Mouse (Mus musculus) MEL (cell line): ENCODE results near the gene Slc29a3. TPM values are rescaled to one million over a fixed set of nuclear protein-coding genes. Genes with fewer than 3 reads are reported as not detected.
A peak's percentile ranks its signal among the peaks of the same experiment; 100 is the strongest.

Experiments used
- DNase-seq: peaks from one replicate; pipeline ENCODE4 v3.0.0; 2011; ENCODE audit warnings: low read depth, low spot score
- H3K27ac ChIP-seq: 2 replicates; pipeline ENCODE4 v1.5.1; 2012; ENCODE audit warnings: low read depth, mild to moderate bottlenecking, control low read depth, low read length, moderate library complexity; ENCODE audit not compliant: control insufficient read depth
- H3K27me3 ChIP-seq, 2 experiments: fragments of 150-350 bp in 1 of 2; sonication (generic) in 1 of 2; 2 replicates each; pipeline ENCODE4 v1.6.1; 2012; ENCODE audit warnings: low read length in 2 of 2, mild to moderate bottlenecking in 2 of 2, improper control_type of control experiment in 1 of 2, moderate library complexity in 1 of 2; ENCODE audit not compliant: insufficient read depth in 2 of 2, control insufficient read depth in 1 of 2
- H3K36me3 ChIP-seq, 2 experiments: 2 replicates each; pipeline ENCODE4 v1.6.1; 2012 to 2014; ENCODE audit warnings: low read length in 2 of 2, improper control_type of control experiment in 1 of 2, inconsistent platforms in 1 of 2, mild to moderate bottlenecking in 1 of 2; ENCODE audit not compliant: insufficient read depth in 2 of 2, control insufficient read depth in 1 of 2
- H3K4me1 ChIP-seq, 2 experiments: fragments of 150-350 bp in 1 of 2; sonication (generic) in 1 of 2; 2 replicates each; pipeline ENCODE4 v1.6.1; 2012; ENCODE audit warnings: low read length in 2 of 2, improper control_type of control experiment in 1 of 2, mild to moderate bottlenecking in 1 of 2; ENCODE audit not compliant: insufficient read depth in 2 of 2, control insufficient read depth in 1 of 2
- H3K4me3 ChIP-seq, 2 experiments: fragments of 150-350 bp in 1 of 2; sonication (generic) in 1 of 2; 2 replicates each; pipeline ENCODE4 v1.5.1; 2012; ENCODE audit warnings: low read depth in 2 of 2, low read length in 2 of 2, mild to moderate bottlenecking in 2 of 2, moderate library complexity in 2 of 2, control low read depth in 1 of 2, improper control_type of control experiment in 1 of 2; ENCODE audit not compliant: control insufficient read depth in 1 of 2, insufficient read depth in 1 of 2
- H3K79me2 ChIP-seq: 2 replicates; pipeline ENCODE4 v1.6.1; 2012; ENCODE audit warnings: mild to moderate bottlenecking, low read length, moderate library complexity; ENCODE audit not compliant: control insufficient read depth, poor library complexity, insufficient read depth
- H3K9ac ChIP-seq: 2 replicates; pipeline ENCODE4 v1.6.1; 2012; ENCODE audit warnings: low read depth, mild to moderate bottlenecking, control low read depth, low read length, moderate library complexity; ENCODE audit not compliant: control insufficient read depth, poor library complexity, severe bottlenecking
- H3K9me3 ChIP-seq: fragments of 150-350 bp; sonication (generic); replicated peaks from 2 replicates; pipeline ENCODE4 v1.6.1; 2012; ENCODE audit warnings: mild to moderate bottlenecking, low read length, improper control_type of control experiment, moderate library complexity; ENCODE audit not compliant: insufficient read depth
- BHLHE40 ChIP-seq: IDR thresholded peaks from 2 replicates; pipeline ENCODE4 v1.6.1; 2012; ENCODE audit warnings: low read depth, mild to moderate bottlenecking, inconsistent platforms, low read length, improper control_type of control experiment, borderline replicate concordance
- CHD2 ChIP-seq: IDR thresholded peaks from 2 replicates; pipeline ENCODE4 v1.6.1; 2011; ENCODE audit warnings: low read length, improper control_type of control experiment
- E2F4 ChIP-seq: IDR thresholded peaks from 2 replicates; pipeline ENCODE4 v1.6.1; 2011; ENCODE audit warnings: low read depth, low read length, improper control_type of control experiment, borderline replicate concordance
- GABPA ChIP-seq: IDR thresholded peaks from 2 replicates; pipeline ENCODE4 v1.6.1; 2012; ENCODE audit warnings: low read depth, mild to moderate bottlenecking, inconsistent platforms, low read length, improper control_type of control experiment, moderate library complexity
- GATA1 ChIP-seq: IDR thresholded peaks from 2 replicates; pipeline ENCODE4 v1.6.1; 2011; ENCODE audit warnings: low read depth, low read length, improper control_type of control experiment
- KAT2A ChIP-seq: conservative IDR thresholded peaks from 2 replicates; pipeline ENCODE4 v1.6.1; 2012; ENCODE audit warnings: low read depth, low read length, improper control_type of control experiment, inconsistent platforms
- MAZ ChIP-seq: IDR thresholded peaks from 2 replicates; pipeline ENCODE4 v1.6.1; 2012; ENCODE audit warnings: low read depth, mild to moderate bottlenecking, inconsistent platforms, low read length, improper control_type of control experiment
- MEF2A ChIP-seq: IDR thresholded peaks from 2 replicates; pipeline ENCODE4 v1.6.1; 2014; ENCODE audit warnings: low read depth, mild to moderate bottlenecking, inconsistent platforms, low read length, improper control_type of control experiment; ENCODE audit not compliant: poor library complexity, insufficient replicate concordance, severe bottlenecking; ENCODE audit errors: extremely low read depth
- MYB ChIP-seq: IDR thresholded peaks from 2 replicates; pipeline ENCODE4 v1.6.1; 2011; ENCODE audit warnings: mild to moderate bottlenecking, low read depth, low read length, improper control_type of control experiment
- NELFE ChIP-seq: IDR thresholded peaks from 2 replicates; pipeline ENCODE4 v1.6.1; 2011; ENCODE audit warnings: low read depth, low read length, improper control_type of control experiment
- NRF1 ChIP-seq: IDR thresholded peaks from 2 replicates; pipeline ENCODE4 v1.6.1; 2014; ENCODE audit warnings: low read depth, mild to moderate bottlenecking, inconsistent platforms, low read length, improper control_type of control experiment, moderate library complexity; ENCODE audit not compliant: poor library complexity, insufficient read depth, severe bottlenecking
- RCOR1 ChIP-seq: IDR thresholded peaks from 2 replicates; pipeline ENCODE4 v1.6.1; 2012; ENCODE audit warnings: low read depth, mild to moderate bottlenecking, inconsistent platforms, low read length, improper control_type of control experiment
- SIN3A ChIP-seq: IDR thresholded peaks from 2 replicates; pipeline ENCODE4 v1.6.1; 2012; ENCODE audit warnings: low read length, improper control_type of control experiment, inconsistent platforms
- UBTF ChIP-seq: IDR thresholded peaks from 2 replicates; pipeline ENCODE4 v1.6.1; 2012; ENCODE audit warnings: low read depth, mild to moderate bottlenecking, inconsistent platforms, low read length, improper control_type of control experiment, moderate library complexity, borderline replicate concordance; ENCODE audit not compliant: insufficient read depth
- USF1 ChIP-seq: IDR thresholded peaks from 2 replicates; pipeline ENCODE4 v1.6.1; 2014; ENCODE audit warnings: low read depth, mild to moderate bottlenecking, inconsistent platforms, low read length, improper control_type of control experiment, moderate library complexity
- USF2 ChIP-seq, 2 experiments: IDR thresholded peaks; 2 replicates each; pipeline ENCODE4 v1.6.1; 2011 to 2012; ENCODE audit warnings: improper control_type of control experiment in 2 of 2, low read length in 2 of 2, borderline replicate concordance in 1 of 2, inconsistent platforms in 1 of 2, low read depth in 1 of 2, mild to moderate bottlenecking in 1 of 2; ENCODE audit not compliant: insufficient read depth in 1 of 2
- ZKSCAN1 ChIP-seq: IDR thresholded peaks from 2 replicates; pipeline ENCODE4 v1.6.1; 2012; ENCODE audit warnings: low read depth, mild to moderate bottlenecking, inconsistent platforms, low read length, improper control_type of control experiment, moderate library complexity
- ZNF384 ChIP-seq: IDR thresholded peaks from 2 replicates; pipeline ENCODE4 v1.6.1; 2012; ENCODE audit warnings: low read depth, mild to moderate bottlenecking, inconsistent platforms, low read length, improper control_type of control experiment
- polyA plus RNA-seq, 2 experiments: library from polyadenylated mRNA; stranded (reverse) in 1 of 2; unstranded in 1 of 2; fragments of >175 nt in 1 of 2; fragments of >200 nt in 1 of 2; gene quantifications; 2 replicates each; pipeline versions ENCODE4 v1.2.1 to v1.2.4; 2012; ENCODE audit warnings: low replicate concordance in 2 of 2, low read depth in 1 of 2; ENCODE audit not compliant: insufficient read length in 2 of 2, insufficient read depth in 1 of 2, missing spikeins in 1 of 2
- total RNA-seq: library from RNA; depleted of rRNA; stranded (reverse); fragments of 300-350 nt; gene quantifications from 2 replicates; pipeline ENCODE4 v1.2.3, GENCODE M21; 2012

Gene Slc29a3
- total and polyA plus RNA-seq, 3 experiments = 2.4 to 46.0 (median 7.7) TPM

DNA sequence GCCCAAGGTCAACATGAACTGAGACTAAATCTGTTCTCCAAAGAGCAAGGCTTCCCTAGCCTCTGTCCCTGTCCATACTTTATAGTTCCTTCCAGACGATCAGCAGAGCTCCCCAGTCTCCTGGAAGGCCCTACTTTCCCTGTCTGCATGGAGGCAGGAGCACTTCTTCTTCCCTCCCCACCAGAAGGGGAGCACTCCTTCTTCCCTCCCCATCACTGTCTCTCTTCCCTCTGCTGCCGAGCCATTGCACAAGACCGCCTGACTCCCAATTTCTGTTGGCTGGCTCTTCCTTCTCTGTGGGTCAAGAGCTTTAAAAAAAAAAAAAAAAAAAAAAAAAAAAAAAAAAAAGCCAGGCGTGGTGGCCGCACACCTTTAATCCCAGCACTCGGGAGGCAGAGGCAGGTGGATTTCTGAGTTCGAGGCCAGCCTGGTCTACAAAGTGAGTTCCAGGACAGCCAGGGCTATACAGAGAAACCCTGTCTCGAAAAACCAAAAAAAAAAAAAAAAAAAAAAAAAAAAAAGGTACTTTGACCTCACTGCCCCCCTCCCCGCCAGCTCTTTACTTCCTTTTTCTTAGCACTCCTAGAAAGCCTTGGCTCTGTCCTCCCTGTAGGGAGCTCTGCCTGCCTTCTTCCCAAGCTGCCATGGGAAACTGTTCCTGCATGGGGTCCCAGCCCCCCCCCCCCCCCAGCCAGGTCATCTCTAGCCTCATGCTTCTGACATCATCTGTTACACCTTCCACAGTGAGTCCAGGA is 14.5 kb downstream of the Slc29a3 start:
- H3K4me1 ChIP-seq = no peaks in the 10 kb centered on the region

DNA sequence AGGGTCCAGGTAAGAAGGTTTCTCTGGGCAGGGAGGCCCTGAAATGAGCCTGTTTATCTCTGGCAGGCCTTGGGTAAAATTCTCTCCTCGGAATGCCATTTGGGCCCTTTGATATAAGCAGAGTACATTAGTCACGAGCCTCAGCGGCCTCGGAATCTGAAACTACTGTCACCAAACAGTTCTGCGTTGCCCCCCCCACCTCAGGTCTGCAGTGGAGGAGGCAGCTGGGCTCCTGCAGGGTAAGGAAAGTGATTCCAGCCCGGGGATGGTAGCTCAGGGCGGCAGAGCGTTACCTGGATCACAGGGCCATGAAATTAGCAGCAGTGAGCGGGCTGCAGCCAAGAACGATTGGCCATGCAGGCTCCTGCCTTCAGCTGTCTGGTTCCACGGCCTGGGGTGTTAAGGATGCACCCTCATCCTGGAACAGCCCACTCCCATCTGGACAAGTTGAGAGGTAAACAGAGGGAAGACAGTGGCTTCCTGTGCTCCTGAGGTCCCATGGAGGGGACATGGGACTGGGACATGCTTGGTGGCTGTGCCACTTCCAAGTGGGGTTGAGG is 15.3 kb downstream of the Slc29a3 start:
- TF ChIP-seq USF2 (IDR thresholded peaks at IDR 0.05; ENCODE audit: borderline replicate concordance in 1 of 2, insufficient read depth in 1 of 2, low read depth in 1 of 2, low read length in 2 of 2) (no peak), MAZ (no peak), USF1 (no peak), BHLHE40 (no peak), KAT2A (no peak), MYB (no peak), SIN3A (no peak), RCOR1 (no peak), CHD2 (no peak), ZKSCAN1 (no peak), NRF1 (no peak), E2F4 (no peak), GATA1 (no peak), GABPA (no peak), UBTF (no peak), MEF2A (no peak), NELFE (no peak)
- TF ChIP-seq, all 39 proteins: peak for 0
- no peaks in the 10 kb centered on the region for H3K9me3 ChIP-seq
- H3K27ac ChIP-seq = no peak overlapping the region
- H3K4me1 ChIP-seq = no peaks in the 10 kb centered on the region
- H3K79me2 ChIP-seq = no peaks in the 10 kb centered on the region
- H3K4me3 ChIP-seq = no peak overlapping the region
- no peaks in the 10 kb centered on the region for H3K36me3 ChIP-seq
- no peaks in the 10 kb centered on the region for H3K27me3 ChIP-seq
- DNase-seq = no peak
- H3K9ac ChIP-seq = no peak overlapping the region

More for the DNA sequence above, 14.5 kb downstream of the Slc29a3 start:
- Histone ChIP-seq H3K9ac (no peak overlapping the region), H3K27ac (no peak overlapping the region), H3K4me3 (no peak overlapping the region), H3K27me3 (no peaks in the 10 kb centered on the region), H3K9me3 (no peaks in the 10 kb centered on the region), H3K79me2 (no peaks in the 10 kb centered on the region), H3K36me3 (no peaks in the 10 kb centered on the region)
- DNase-seq = peak; percentile 19
- TF ChIP-seq NRF1 (no peak), ZNF384 (peak; percentile 85)
